Mouse (Mus musculus): ENCODE measurements around the gene BC024978.

DNA sequence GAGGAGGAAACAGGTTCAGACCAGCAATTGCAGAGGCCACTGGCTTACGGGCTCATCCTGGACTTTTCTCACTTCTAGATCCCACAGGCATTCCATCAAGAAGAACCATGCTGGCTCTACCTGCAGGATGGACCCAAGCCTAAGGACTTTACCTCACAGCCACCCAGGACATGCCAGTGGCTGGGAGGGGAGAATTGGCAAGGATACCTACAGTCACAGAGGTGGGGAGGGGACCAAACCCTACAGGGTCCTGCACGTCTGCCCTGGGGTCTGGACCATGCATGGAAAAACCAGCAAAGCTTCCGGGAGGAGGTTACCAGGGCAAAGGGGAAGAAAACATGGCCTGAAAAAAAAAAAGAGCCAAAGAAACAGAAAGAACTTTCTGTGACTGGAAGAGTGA lies 24.6 kb upstream of the BC024978 start:
- TF ChIP-seq CTCF (conservative IDR thresholded peaks at IDR 0.05 in 1 of 2, IDR thresholded peaks at IDR 0.05 in 1 of 2; ENCODE audit: low read depth in 2 of 2, low read length in 2 of 2) (no peak), CHD2 (IDR thresholded peaks at IDR 0.05; ENCODE audit: low read length) (no peak), SMC3 (IDR thresholded peaks at IDR 0.05; ENCODE audit: low read depth, low read length) (no peak), GABPA (IDR thresholded peaks at IDR 0.05; ENCODE audit: insufficient replicate concordance, low read depth, low read length) (no peak), POLR2A (IDR thresholded peaks at IDR 0.05; ENCODE audit: low read depth, low read length) (no peak), NELFE (IDR thresholded peaks at IDR 0.05; ENCODE audit: low read depth, low read length) (no peak), TCF12 (IDR thresholded peaks at IDR 0.05; ENCODE audit: low read depth, low read length) (no peak), PAX5 (IDR thresholded peaks at IDR 0.05; ENCODE audit: low read length) (no peak), MXI1 (IDR thresholded peaks at IDR 0.05; ENCODE audit: low read depth, low read length) (no peak)

All from CH12.LX (cell line).